Mouse (Mus musculus) lung, adult 2 months (tissue): ENCODE data around the gene Cntn5.

Source experiments
- CTCF ChIP-seq: fragments of 200-500 bp; IDR thresholded peaks from 2 replicates; pipeline ENCODE4 v1.5.1; 2011; ENCODE audit warnings: mild to moderate bottlenecking, low read length, control low read depth; ENCODE audit not compliant: insufficient read depth
- POLR2A ChIP-seq: fragments of 200-500 bp; IDR thresholded peaks from 2 replicates; pipeline ENCODE4 v1.6.1; 2011; ENCODE audit warnings: low read depth, mild to moderate bottlenecking, control low read depth, low read length, borderline replicate concordance; ENCODE audit errors: extremely low read depth

DNA sequence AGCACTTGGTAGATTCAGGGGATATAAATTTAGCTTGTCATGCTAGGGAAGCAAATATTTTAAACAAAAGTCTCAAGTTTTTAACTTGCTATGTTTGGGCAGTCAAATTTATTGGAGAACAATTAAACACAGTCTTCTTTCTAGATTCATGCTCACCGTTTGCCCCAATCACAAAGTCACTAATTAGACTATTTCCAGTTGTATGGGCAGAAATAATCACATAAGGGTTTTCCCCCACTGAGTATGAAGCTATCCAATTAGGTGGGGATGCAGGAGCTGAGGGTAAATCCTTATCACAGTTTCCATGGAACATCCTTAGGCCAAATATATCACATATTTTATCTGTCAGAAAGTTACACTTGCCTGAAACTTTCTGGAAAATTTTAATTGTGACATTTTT is 788.0 kb downstream of the Cntn5 start:
- no peak for TF ChIP-seq CTCF
- TF ChIP-seq POLR2A: no peak
